Mouse (Mus musculus): ENCODE measurements around the gene Zfp775. TPM values are rescaled to one million over a fixed set of nuclear protein-coding genes. Genes with fewer than 3 reads are reported as not detected.

The Zfp775 gene
- total and polyA plus RNA-seq, 2 experiments from 2014 or later = 10.3 to 11.5 TPM

- 82% methylated on average over 10 of the region's 10 CpGs for WGBS
- Histone ChIP-seq H3K4me3 (ENCODE audit: low read depth, low read length) (no peak overlapping the region), H3K27ac (ENCODE audit: low read depth, low read length) (no peak overlapping the region), H3K9me3 (ENCODE audit: low read length) (no peaks in the 10 kb centered on the region), H3K27me3 (ENCODE audit: insufficient read depth, low read length) (no peaks in the 10 kb centered on the region), H3K9ac (no peak overlapping the region), H3K36me3 (ENCODE audit: insufficient read depth) (peaks cover 3% of the 10 kb centered on the region; the same call in 1 of the 2 replicates), H3K4me1 (ENCODE audit: insufficient read depth) (no peaks in the 10 kb centered on the region), H3K4me2 (ENCODE audit: low read depth) (no peak overlapping the region)
- ATAC-seq (no peak), DNase-seq (no peak)
- TF ChIP-seq CTCF (IDR thresholded peaks at IDR 0.05; ENCODE audit: low read depth) = no peak
Measured at GRCm38 (mm10) chr6:48573280-48573679, 28.6 kb upstream of the Zfp775 start.

- no peak for TF ChIP-seq CTCF (IDR thresholded peaks at IDR 0.05; ENCODE audit: low read depth)
- no peaks in the 10 kb centered on the region for H3K4me1 ChIP-seq (ENCODE audit: insufficient read depth)
- ATAC-seq (no peak), DNase-seq (no peak)
- no peaks in the 10 kb centered on the region for H3K36me3 ChIP-seq (ENCODE audit: insufficient read depth)
- no peak overlapping the region for H3K4me2 ChIP-seq (ENCODE audit: low read depth)
- no peaks in the 10 kb centered on the region for H3K27me3 ChIP-seq (ENCODE audit: insufficient read depth, low read length)
- WGBS = 84% methylated on average over 3 of the region's 3 CpGs
- H3K4me3 ChIP-seq (ENCODE audit: low read depth, low read length) = no peak overlapping the region
- H3K9me3 ChIP-seq (ENCODE audit: low read length) = no peaks in the 10 kb centered on the region
- H3K27ac ChIP-seq (ENCODE audit: low read depth, low read length) = no peak overlapping the region
- no peak overlapping the region for H3K9ac ChIP-seq
Measured at GRCm38 (mm10) chr6:48573981-48574380, 27.9 kb upstream of the Zfp775 start.

GRCm38 (mm10) chr6:48578736-48579135 lies 23.1 kb upstream of the Zfp775 start:
- WGBS = 69% methylated on average over 5 of the region's 5 CpGs
- ATAC-seq (no peak), DNase-seq (no peak)
- Histone ChIP-seq H3K36me3 (ENCODE audit: insufficient read depth) (no peaks in the 10 kb centered on the region), H3K9ac (no peak overlapping the region), H3K27ac (ENCODE audit: low read depth, low read length) (no peak overlapping the region), H3K9me3 (ENCODE audit: low read length) (no peaks in the 10 kb centered on the region), H3K4me1 (ENCODE audit: insufficient read depth) (no peaks in the 10 kb centered on the region), H3K4me2 (ENCODE audit: low read depth) (no peak overlapping the region), H3K27me3 (ENCODE audit: insufficient read depth, low read length) (no peaks in the 10 kb centered on the region), H3K4me3 (ENCODE audit: low read depth, low read length) (no peak overlapping the region)
- no peak for TF ChIP-seq CTCF (IDR thresholded peaks at IDR 0.05; ENCODE audit: low read depth)

DNA sequence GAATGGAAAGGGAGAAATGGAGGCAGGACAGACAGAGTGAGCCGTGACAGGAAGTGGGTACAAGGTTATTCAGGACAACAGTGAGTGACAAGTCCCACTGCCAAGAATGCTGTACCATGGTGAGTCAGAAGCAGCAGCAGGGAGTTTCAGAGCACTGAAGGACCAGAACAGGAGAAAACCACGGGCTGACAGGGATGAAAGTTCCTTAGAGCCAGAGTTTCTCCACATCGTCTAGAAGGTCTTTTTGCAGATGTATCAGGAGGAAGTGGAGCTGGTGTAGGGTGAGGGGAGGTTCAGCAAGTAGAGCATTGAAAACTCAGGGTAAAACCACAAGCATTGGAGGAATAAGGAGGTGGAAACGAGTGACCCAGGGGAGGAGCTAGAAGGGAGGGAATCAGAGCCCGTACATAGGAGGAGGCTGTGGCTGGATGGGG lies 22.6 kb upstream of the Zfp775 start:
- WGBS = 42% methylated on average over 5 of the region's 5 CpGs

DNA sequence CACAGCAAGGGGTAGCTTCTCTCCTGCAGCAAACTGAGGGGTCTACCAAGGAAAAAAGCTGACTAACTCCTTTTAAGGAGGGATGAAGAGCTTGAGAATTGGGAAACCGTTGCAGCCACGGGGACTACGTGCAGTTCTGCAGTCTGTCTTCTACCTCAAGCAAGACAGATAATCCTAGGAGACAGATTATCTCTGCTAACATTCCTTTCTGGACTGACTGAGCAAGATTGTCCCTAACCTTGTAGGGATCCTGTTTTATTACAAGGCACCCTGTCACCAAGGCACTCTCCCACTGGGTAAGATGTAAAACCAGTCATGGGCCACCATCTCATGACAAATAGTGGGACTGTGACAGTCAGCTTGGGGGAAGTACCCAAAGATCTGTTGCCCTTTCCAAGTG lies 20.6 kb upstream of the Zfp775 start:
- no peaks in the 10 kb centered on the region for H3K4me1 ChIP-seq (ENCODE audit: insufficient read depth)
- H3K36me3 ChIP-seq (ENCODE audit: insufficient read depth) = no peaks in the 10 kb centered on the region
- no peak overlapping the region for H3K4me3 ChIP-seq (ENCODE audit: low read depth, low read length)
- H3K27me3 ChIP-seq (ENCODE audit: insufficient read depth, low read length) = no peaks in the 10 kb centered on the region
- ATAC-seq = no peak
- H3K27ac ChIP-seq (ENCODE audit: low read depth, low read length) = no peak overlapping the region
- 40% methylated on average over 3 of the region's 3 CpGs for WGBS
- no peak for TF ChIP-seq CTCF (IDR thresholded peaks at IDR 0.05; ENCODE audit: low read depth)
- H3K9ac ChIP-seq = no peak overlapping the region
- no peaks in the 10 kb centered on the region for H3K9me3 ChIP-seq (ENCODE audit: low read length)
- no peak overlapping the region for H3K4me2 ChIP-seq (ENCODE audit: low read depth)
- no peak for DNase-seq

More for the DNA sequence above, 22.6 kb upstream of the Zfp775 start:
- Histone ChIP-seq H3K4me2 (ENCODE audit: low read depth) (no peak overlapping the region), H3K36me3 (ENCODE audit: insufficient read depth) (no peaks in the 10 kb centered on the region), H3K4me3 (ENCODE audit: low read depth, low read length) (no peak overlapping the region), H3K27me3 (ENCODE audit: insufficient read depth, low read length) (no peaks in the 10 kb centered on the region), H3K9ac (no peak overlapping the region), H3K9me3 (ENCODE audit: low read length) (no peaks in the 10 kb centered on the region), H3K27ac (ENCODE audit: low read depth, low read length) (no peak overlapping the region), H3K4me1 (ENCODE audit: insufficient read depth) (no peaks in the 10 kb centered on the region)
- DNase-seq (no peak), ATAC-seq (no peak)
- TF ChIP-seq CTCF (IDR thresholded peaks at IDR 0.05; ENCODE audit: low read depth) = no peak

GRCm38 (mm10) chr6:48582037-48582436 lies 19.8 kb upstream of the Zfp775 start:
- Histone ChIP-seq H3K4me2 (ENCODE audit: low read depth) (no peak overlapping the region), H3K36me3 (ENCODE audit: insufficient read depth) (no peaks in the 10 kb centered on the region), H3K4me3 (ENCODE audit: low read depth, low read length) (no peak overlapping the region), H3K9ac (no peak overlapping the region), H3K9me3 (ENCODE audit: low read length) (no peaks in the 10 kb centered on the region), H3K27ac (ENCODE audit: low read depth, low read length) (no peak overlapping the region), H3K27me3 (ENCODE audit: insufficient read depth, low read length) (no peaks in the 10 kb centered on the region), H3K4me1 (ENCODE audit: insufficient read depth) (no peaks in the 10 kb centered on the region)
- peak; percentile 83 for TF ChIP-seq CTCF (IDR thresholded peaks at IDR 0.05; ENCODE audit: low read depth)
- 61% methylated on average over 3 of the region's 3 CpGs for WGBS
- ATAC-seq (peak; percentile 59; the same call in 1 of the 2 replicates), DNase-seq (peak; percentile 83)

GRCm38 (mm10) chr6:48589194-48589750 lies 12.6 kb upstream of the Zfp775 start, which contains the start of gene Gm45021:
TSS of gene Gm45021 (plus strand) at chr6:48589610.
- H3K4me2 ChIP-seq (ENCODE audit: low read depth) = no peak within 1 kb of the TSS
- no peaks in the 10 kb centered on the region for H3K9me3 ChIP-seq (ENCODE audit: low read length)
- no peak within 1 kb of the TSS for H3K27ac ChIP-seq (ENCODE audit: low read depth, low read length)
- WGBS = 72% methylated on average over 6 of the region's 6 CpGs
- H3K36me3 ChIP-seq (ENCODE audit: insufficient read depth) = no peaks in the 10 kb centered on the region
- H3K4me3 ChIP-seq (ENCODE audit: low read depth, low read length) = no peak within 1 kb of the TSS
- H3K9ac ChIP-seq = no peak within 1 kb of the TSS
- ATAC-seq = no peak
- no peak for TF ChIP-seq CTCF (IDR thresholded peaks at IDR 0.05; ENCODE audit: low read depth)
- DNase-seq = no peak
- H3K27me3 ChIP-seq (ENCODE audit: insufficient read depth, low read length) = no peaks in the 10 kb centered on the region
- 0 out of 2 replicates have a peak, but pooled peaks cover 3% of the 10 kb centered on the region for H3K4me1 ChIP-seq (ENCODE audit: insufficient read depth)
